Mouse (Mus musculus): Measurements from ENCODE around the gene Gadd45gip1.

DNA sequence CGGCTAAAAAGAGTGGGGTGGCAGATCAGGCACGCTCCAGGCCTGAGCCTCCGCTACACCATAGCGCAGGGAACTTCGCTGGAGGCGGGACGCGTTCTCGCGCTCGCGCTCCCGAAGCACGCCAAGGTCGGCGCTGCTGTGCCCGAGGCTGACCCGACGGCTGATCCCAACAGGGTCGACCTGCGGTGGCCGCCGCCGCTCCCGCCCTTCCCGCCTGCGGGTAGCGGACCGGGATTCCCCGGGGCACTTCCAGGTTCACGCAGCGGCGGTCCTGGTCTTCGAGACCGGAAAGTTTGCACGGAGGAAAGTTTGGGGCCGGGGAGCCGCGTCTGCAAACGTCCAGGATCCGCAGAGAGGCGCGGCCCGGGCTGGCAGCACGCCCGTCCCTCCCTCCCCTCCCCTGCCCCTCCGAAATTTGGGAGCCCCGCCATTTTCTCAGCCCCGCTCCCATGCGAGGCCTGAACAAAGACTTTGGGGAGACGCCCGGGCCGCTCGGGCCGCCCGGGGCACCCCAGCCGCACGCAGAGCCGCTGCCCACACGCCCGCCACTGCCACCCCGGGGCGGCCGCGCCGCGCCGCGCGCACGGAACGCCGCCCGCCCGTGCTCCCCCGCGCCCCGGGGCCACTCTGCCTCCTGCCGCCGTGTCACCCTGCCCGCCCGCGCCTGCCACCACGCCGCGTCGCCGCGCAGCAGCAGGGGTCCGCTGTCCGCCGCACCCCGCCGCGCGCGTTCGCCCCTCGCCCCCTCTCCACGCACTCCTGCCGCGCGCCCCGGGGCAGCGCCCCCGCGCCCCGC lies 32.0 kb upstream of the Gadd45gip1 start:
- TF ChIP-seq CTCF (IDR thresholded peaks at IDR 0.05; ENCODE audit: insufficient read depth, low read length) (no peak), POLR2A (IDR thresholded peaks at IDR 0.05; ENCODE audit: borderline replicate concordance, extremely low read depth, low read depth, low read length) (no peak)

All from lung, adult 2 months (tissue).